Comparison of ENCODE assay signal across 11 mouse cellular contexts in genomic region chr1:179913471-179913870, GRCm38 (mm10). TPM values are rescaled to one million over a fixed set of nuclear protein-coding genes. Genes with fewer than 3 reads are reported as not detected.
DNase-seq lines count a peak whose midpoint lies in the region; ATAC-seq lines count a peak whose summit lies in the region.
"Had no signal": no experiment of that assay in that cellular context is flagged by ENCODE, and none has a peak within 500 bp of the region (broad histone marks: within the 10 kb centered on the region; RNA-seq: fewer than 3 reads in every experiment).

No protein-coding gene starts in this region.

- no peaks in the 10 kb centered on the region for H3K9me3 ChIP-seq in embryonic facial prominence, embryonic 14.5 days (ENCODE audit: control insufficient read depth, low read length)
- H3K9me3 ChIP-seq in embryonic facial prominence, embryonic 10.5 days = no peaks in the 10 kb centered on the region
- H3K9me3 ChIP-seq in forebrain, embryonic 11.5 days (ENCODE audit: control insufficient read depth, low read length) = no peaks in the 10 kb centered on the region
- H3K9me3 ChIP-seq: neural tube, embryonic 15.5 days had no signal

- peak; percentile 72; the same call in 1 of the 2 replicates for ATAC-seq in embryonic facial prominence, embryonic 14.5 days (ENCODE audit: low read depth)
- ATAC-seq in forebrain, embryonic 11.5 days (replicated peaks; ENCODE audit: low FRiP score) = no peak
- ATAC-seq: liver, postnatal 0 days had no signal

- H3K4me1 ChIP-seq in embryonic facial prominence, embryonic 14.5 days (ENCODE audit: control insufficient read depth, insufficient read depth, low read length) = no peaks in the 10 kb centered on the region
- H3K4me1 ChIP-seq in embryonic facial prominence, embryonic 10.5 days = peaks cover 6% of the 10 kb centered on the region; the same call in 1 of the 2 replicates
- H3K4me1 ChIP-seq in forebrain, embryonic 11.5 days (replicated peaks; ENCODE audit: control insufficient read depth, insufficient read depth, low read length) = no peaks in the 10 kb centered on the region
- H3K4me1 ChIP-seq: neural tube, embryonic 15.5 days had no signal

- WGBS in embryonic facial prominence, embryonic 14.5 days = 67% methylated on average over 4 of the region's 4 CpGs
- 84% methylated on average over 4 of the region's 4 CpGs for WGBS in embryonic facial prominence, embryonic 10.5 days
- 91% methylated on average over 4 of the region's 4 CpGs for WGBS in forebrain, embryonic 11.5 days

- no peaks in the 10 kb centered on the region for H3K27me3 ChIP-seq in embryonic facial prominence, embryonic 14.5 days (replicated peaks; ENCODE audit: control insufficient read depth, insufficient read depth, low read length)
- H3K27me3 ChIP-seq in embryonic facial prominence, embryonic 10.5 days (replicated peaks; ENCODE audit: low read depth, poor library complexity, severe bottlenecking) = no peaks in the 10 kb centered on the region
- H3K27me3 ChIP-seq in forebrain, embryonic 11.5 days (ENCODE audit: control insufficient read depth, insufficient read depth, low read length) = no peaks in the 10 kb centered on the region
- H3K27me3 ChIP-seq: neural tube, embryonic 15.5 days had no signal

- no peak overlapping the region for H3K27ac ChIP-seq in embryonic facial prominence, embryonic 14.5 days (replicated peaks; ENCODE audit: low read depth, low read length)
- no peak overlapping the region for H3K27ac ChIP-seq in embryonic facial prominence, embryonic 10.5 days (replicated peaks)
- H3K27ac ChIP-seq in forebrain, embryonic 11.5 days (ENCODE audit: low read depth, low read length) = no peak overlapping the region
- H3K27ac ChIP-seq: heart, adult 2 months; neural tube, embryonic 15.5 days had no signal

- H3K4me3 ChIP-seq in embryonic facial prominence, embryonic 14.5 days (ENCODE audit: low read depth, low read length) = no peak overlapping the region
- no peak overlapping the region for H3K4me3 ChIP-seq in embryonic facial prominence, embryonic 10.5 days
- H3K4me3 ChIP-seq in forebrain, embryonic 11.5 days (ENCODE audit: low read depth, low read length) = no peak overlapping the region
- H3K4me3 ChIP-seq: heart, adult 2 months; neural tube, embryonic 15.5 days had no signal

- peak; percentile 79 for DNase-seq in embryonic facial prominence, embryonic 14.5 days (ENCODE audit: low spot score)
- no peak for DNase-seq in embryonic facial prominence, embryonic 10.5 days (ENCODE audit: low spot score)
- DNase-seq in urinary bladder, adult 18-20 months (ENCODE audit: low spot score in 2 of 2) = peak; percentile 65 to 83
- no peak for DNase-seq in urinary bladder, postnatal 4 days (ENCODE audit: low spot score in 2 of 2)
- peak; percentile 74 to 82 for DNase-seq in lung, adult 18-20 months
- no peak for DNase-seq in spleen, adult 18-20 months
- DNase-seq in thymus, postnatal 0 days (ENCODE audit: low spot score) = no peak
- DNase-seq in forebrain, embryonic 11.5 days (ENCODE audit: low spot score) = no peak
- DNase-seq: liver, postnatal 0 days had no signal

- no peaks in the 10 kb centered on the region for H3K36me3 ChIP-seq in embryonic facial prominence, embryonic 14.5 days (ENCODE audit: control insufficient read depth, insufficient read depth, low read length)
- H3K36me3 ChIP-seq in embryonic facial prominence, embryonic 10.5 days (replicated peaks) = no peaks in the 10 kb centered on the region
- no peaks in the 10 kb centered on the region for H3K36me3 ChIP-seq in forebrain, embryonic 11.5 days (ENCODE audit: control insufficient read depth, insufficient read depth, low read length)
- H3K36me3 ChIP-seq: neural tube, embryonic 15.5 days had no signal

- no peak overlapping the region for H3K4me2 ChIP-seq in embryonic facial prominence, embryonic 14.5 days (ENCODE audit: low read depth, low read length)
- H3K4me2 ChIP-seq in forebrain, embryonic 11.5 days (ENCODE audit: low read depth, low read length, severe bottlenecking) = no peak overlapping the region
- H3K4me2 ChIP-seq: neural tube, embryonic 15.5 days had no signal

- H3K9ac ChIP-seq in embryonic facial prominence, embryonic 14.5 days (ENCODE audit: low read depth, low read length) = no peak overlapping the region
- no peak overlapping the region for H3K9ac ChIP-seq in forebrain, embryonic 11.5 days (ENCODE audit: low read length)
- H3K9ac ChIP-seq: liver, postnatal 0 days; neural tube, embryonic 15.5 days had no signal

RNA-seq across cellular contexts. Expression of gene Cdc42bpa, which starts 46.8 kb away (rescaled TPM):
- 16.3 and 17.0 TPM in 2 replicates for polyA plus RNA-seq in embryonic facial prominence, embryonic 14.5 days (2014; fragmentation: Nextera tagmentation; extraction: Ambion mirVana)
- 11.5 and 12.9 TPM in 2 replicates for polyA plus RNA-seq in embryonic facial prominence, embryonic 10.5 days (2016; fragmentation: Nextera tagmentation; extraction: Ambion mirVana)
- polyA plus RNA-seq in thymus, postnatal 0 days (2015; fragmentation: Nextera tagmentation; extraction: Ambion mirVana) = 2.4 and 3.9 TPM in 2 replicates
- 16.4 and 17.1 TPM in 2 replicates for polyA plus RNA-seq in forebrain, embryonic 11.5 days (2014; fragmentation: Nextera tagmentation; extraction: Ambion mirVana)

Comparison
In these comparisons a context has a peak if more than half of its experiments do, and no peak if none do; other contexts are left out.
1. DNase-seq: peak in embryonic facial prominence, embryonic 14.5 days (single experiment), urinary bladder, adult 18-20 months (2 of 2) and lung, adult 18-20 months (2 of 2); none in embryonic facial prominence, embryonic 10.5 days (single experiment), urinary bladder, postnatal 4 days (0 of 2), spleen, adult 18-20 months (0 of 2), thymus, postnatal 0 days (single experiment) and forebrain, embryonic 11.5 days (single experiment).